Mouse (Mus musculus): ENCODE results near the gene Dock9.

GRCm38 (mm10) chr14:121727996-121728395, 69.6 kb downstream of the Dock9 start:
- TF ChIP-seq CTCF (conservative IDR thresholded peaks at IDR 0.05; ENCODE audit: low read length), result no peak
- no peak for TF ChIP-seq POU5F1 (IDR thresholded peaks at IDR 0.05; ENCODE audit: borderline replicate concordance, low read length)
